Mouse (Mus musculus) stomach, postnatal 0 days (tissue): ENCODE data around the gene Polr1a. TPM values are rescaled to one million over a fixed set of nuclear protein-coding genes. Genes with fewer than 3 reads are reported as not detected.

Experiments used
- ATAC-seq: fragments of 200-750 bp; cut with Nextera tagmentation; 2 replicates; pipeline ENCODE4 v1.8.0; 2017; ENCODE audit not compliant: low FRiP score, low TSS enrichment
- DNase-seq: peaks from one replicate; pipeline ENCODE4 v3.0.0-alpha.2; 2016; ENCODE audit warnings: low spot score
- H3K27ac ChIP-seq: fragments of 300-500 bp; sonication (generic); replicated peaks from 2 replicates; pipeline ENCODE4 v1.5.1; 2014; ENCODE audit warnings: mild to moderate bottlenecking, control low read depth
- H3K27me3 ChIP-seq: fragments of 300-500 bp; sonication (generic); 2 replicates; pipeline ENCODE4 v1.6.1; 2014; ENCODE audit warnings: low read length; ENCODE audit not compliant: control insufficient read depth, insufficient read depth
- H3K36me3 ChIP-seq: fragments of 300-500 bp; sonication (generic); 2 replicates; pipeline ENCODE4 v1.6.1; 2014; ENCODE audit warnings: low read length, mixed read lengths; ENCODE audit not compliant: control insufficient read depth, insufficient read depth
- H3K4me1 ChIP-seq: fragments of 300-500 bp; sonication (generic); replicated peaks from 2 replicates; pipeline ENCODE4 v1.6.1; 2014; ENCODE audit warnings: antibody characterized with exemption; ENCODE audit not compliant: control insufficient read depth, insufficient read depth
- H3K4me2 ChIP-seq: fragments of 300-500 bp; sonication (generic); replicated peaks from 2 replicates; pipeline ENCODE4 v1.6.1; 2014; ENCODE audit warnings: low read depth, mild to moderate bottlenecking, control low read depth, moderate library complexity
- H3K4me3 ChIP-seq: fragments of 300-500 bp; sonication (generic); 2 replicates; pipeline ENCODE4 v1.5.1; 2014; ENCODE audit warnings: low read depth, low read length, control low read depth
- H3K9ac ChIP-seq: fragments of 300-500 bp; sonication (generic); 2 replicates; pipeline ENCODE4 v1.6.1; 2014; ENCODE audit warnings: mild to moderate bottlenecking, low read length, control low read depth, mixed read lengths
- H3K9me3 ChIP-seq: fragments of 300-500 bp; sonication (generic); 2 replicates; pipeline ENCODE4 v1.6.1; 2016; ENCODE audit warnings: low read length; ENCODE audit not compliant: control insufficient read depth
- CTCF ChIP-seq: IDR thresholded peaks from 2 replicates; pipeline ENCODE4 v1.5.1; 2016; ENCODE audit warnings: antibody characterized with exemption, low read depth, mild to moderate bottlenecking, moderate library complexity
- EP300 ChIP-seq: optimal IDR thresholded peaks from 2 replicates; pipeline ENCODE3; 2016; ENCODE audit warnings: antibody characterized with exemption
- WGBS: fragments of 180-500 bp; shearing (Covaris S2); extraction: QIAGEN DNeasy Blood & Tissue Kit; methylation state at CpG from one replicate; pipeline ENCODE4 v1.1.7; 2014; 5-methylcytosine and 5-hydroxymethylcytosine counted together
- polyA plus RNA-seq: library from polyadenylated mRNA; unstranded; fragments of >200 nt; fragmentation: Nextera tagmentation; extraction: Ambion mirVana; gene quantifications from 2 replicates; pipeline ENCODE4 v1.2.1, GENCODE M21; 2015

The Polr1a gene
- polyA plus RNA-seq, 1 experiment from 2014 or later = 8.4 TPM

DNA sequence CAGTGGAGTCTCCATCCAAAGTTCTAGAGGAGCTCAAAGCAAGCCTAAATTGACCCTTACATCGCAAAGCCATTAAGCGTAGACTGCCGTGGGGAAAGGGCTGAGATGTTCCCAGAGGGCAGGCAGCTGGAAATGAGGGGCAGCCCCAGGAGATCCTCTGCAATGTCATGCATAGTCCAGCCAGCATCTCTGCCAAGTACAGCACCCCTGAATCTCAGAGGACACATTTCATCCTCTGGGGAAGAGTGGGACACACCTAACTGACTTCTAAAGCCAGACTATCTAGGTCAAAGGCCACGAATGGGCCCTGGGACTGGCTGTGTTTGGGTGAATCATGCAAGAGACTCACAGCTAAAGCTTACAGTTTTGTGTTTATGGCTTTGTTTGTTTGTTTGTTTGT, 85.2 kb downstream of the Polr1a start:
- TF ChIP-seq CTCF = no peak
- TF ChIP-seq EP300 = no peak
- Histone ChIP-seq H3K27me3 (no peaks in the 10 kb centered on the region), H3K9me3 (no peaks in the 10 kb centered on the region), H3K9ac (no peak overlapping the region), H3K4me1 (0 out of 2 replicates have a peak, but pooled peaks cover 5% of the 10 kb centered on the region), H3K27ac (no peak overlapping the region), H3K4me3 (no peak overlapping the region), H3K36me3 (no peaks in the 10 kb centered on the region), H3K4me2 (no peak overlapping the region)
- no peak for DNase-seq
- WGBS = 76% methylated on average over 4 of the region's 4 CpGs
- no peak for ATAC-seq

DNA sequence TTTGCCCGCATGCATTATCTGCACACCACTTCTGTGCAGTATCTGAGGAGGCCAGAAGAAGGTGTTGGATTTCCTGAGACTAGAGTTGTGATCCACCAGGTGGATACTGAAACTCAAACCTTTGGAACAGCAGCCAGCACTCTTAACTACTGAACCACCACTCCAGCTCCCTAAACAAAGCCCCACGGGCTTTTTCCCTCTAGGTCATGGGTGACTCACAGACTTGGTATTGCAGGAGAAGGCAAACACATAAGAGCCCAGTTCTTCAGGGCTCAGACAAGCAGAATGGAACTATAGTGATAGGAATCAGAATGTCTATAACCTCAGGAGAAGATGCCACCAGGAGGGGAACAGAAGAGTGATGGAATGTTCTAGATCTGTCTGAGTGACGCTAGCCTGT, 86.2 kb downstream of the Polr1a start:
- TF ChIP-seq CTCF = no peak
- no peak for TF ChIP-seq EP300
- no peak for DNase-seq
- 68% methylated on average over 3 of the region's 3 CpGs for WGBS
- ATAC-seq = no peak
- Histone ChIP-seq H3K36me3 (no peaks in the 10 kb centered on the region), H3K9ac (no peak overlapping the region), H3K4me1 (0 out of 2 replicates have a peak, but pooled peaks cover 4% of the 10 kb centered on the region), H3K27me3 (no peaks in the 10 kb centered on the region), H3K4me2 (no peak overlapping the region), H3K27ac (no peak overlapping the region), H3K9me3 (no peaks in the 10 kb centered on the region), H3K4me3 (no peak overlapping the region)

DNA sequence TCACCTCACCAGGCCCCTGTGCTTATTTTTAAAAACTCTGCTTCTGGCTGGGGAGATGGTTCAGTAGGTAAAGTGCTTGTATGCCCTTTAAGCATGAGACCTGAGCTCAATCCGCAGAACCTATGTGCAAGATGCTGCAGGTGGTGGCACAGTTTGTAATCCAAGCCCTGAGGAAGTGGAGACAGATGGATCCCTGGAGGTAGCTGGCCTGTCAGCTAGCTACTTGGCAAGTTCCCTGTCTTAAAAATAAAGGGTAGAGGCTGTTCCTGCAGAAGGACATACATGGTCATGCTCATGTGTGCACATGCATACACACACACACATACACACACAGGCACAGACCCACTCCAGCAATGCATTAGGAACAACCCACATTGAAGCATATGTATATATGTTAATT, 88.4 kb downstream of the Polr1a start:
- 96% methylated on average over 1 of the region's 1 CpGs for WGBS
- Histone ChIP-seq H3K27ac (no peak overlapping the region), H3K27me3 (no peaks in the 10 kb centered on the region), H3K4me3 (no peak overlapping the region), H3K9ac (no peak overlapping the region), H3K36me3 (no peaks in the 10 kb centered on the region), H3K9me3 (no peaks in the 10 kb centered on the region), H3K4me2 (no peak overlapping the region), H3K4me1 (no peaks in the 10 kb centered on the region)
- ATAC-seq (no peak), DNase-seq (no peak)
- TF ChIP-seq EP300 (no peak), CTCF (no peak)

DNA sequence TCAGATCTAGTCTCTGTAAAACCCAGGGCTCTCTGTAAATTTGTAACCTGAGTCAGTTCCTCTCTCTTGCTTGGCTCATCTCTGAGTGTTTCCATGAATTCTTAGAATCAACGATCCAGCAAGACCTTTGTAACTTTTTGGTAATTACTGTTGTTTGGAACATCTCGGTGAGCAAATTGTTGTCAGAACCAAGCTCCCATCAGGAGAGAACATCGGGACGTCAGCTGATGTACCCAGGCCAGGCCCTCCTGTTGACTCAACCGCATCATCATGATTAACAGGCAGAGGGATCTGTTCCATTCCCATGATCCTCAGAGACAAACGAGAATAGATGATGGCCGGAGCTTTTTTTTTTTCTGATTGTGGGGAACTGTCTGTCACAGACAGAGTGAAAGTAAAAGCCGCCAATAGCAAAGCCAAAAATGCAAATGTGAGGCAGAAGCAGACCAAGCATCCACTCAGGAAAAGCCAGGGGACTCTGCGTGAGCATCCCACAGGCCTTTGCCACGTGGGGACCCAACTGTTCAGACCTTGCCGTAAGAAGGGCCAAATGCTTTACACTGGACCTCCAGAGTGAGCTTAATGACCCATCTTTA, 91.2 kb downstream of the Polr1a start:
- Histone ChIP-seq H3K27ac (no peak overlapping the region), H3K4me2 (no peak overlapping the region), H3K27me3 (no peaks in the 10 kb centered on the region), H3K4me1 (no peaks in the 10 kb centered on the region), H3K9ac (no peak overlapping the region), H3K9me3 (no peaks in the 10 kb centered on the region), H3K36me3 (no peaks in the 10 kb centered on the region), H3K4me3 (no peak overlapping the region)
- no peak for DNase-seq
- ATAC-seq = no peak
- TF ChIP-seq EP300 (no peak), CTCF (no peak)
- 77% methylated on average over 11 of the region's 11 CpGs for WGBS

DNA sequence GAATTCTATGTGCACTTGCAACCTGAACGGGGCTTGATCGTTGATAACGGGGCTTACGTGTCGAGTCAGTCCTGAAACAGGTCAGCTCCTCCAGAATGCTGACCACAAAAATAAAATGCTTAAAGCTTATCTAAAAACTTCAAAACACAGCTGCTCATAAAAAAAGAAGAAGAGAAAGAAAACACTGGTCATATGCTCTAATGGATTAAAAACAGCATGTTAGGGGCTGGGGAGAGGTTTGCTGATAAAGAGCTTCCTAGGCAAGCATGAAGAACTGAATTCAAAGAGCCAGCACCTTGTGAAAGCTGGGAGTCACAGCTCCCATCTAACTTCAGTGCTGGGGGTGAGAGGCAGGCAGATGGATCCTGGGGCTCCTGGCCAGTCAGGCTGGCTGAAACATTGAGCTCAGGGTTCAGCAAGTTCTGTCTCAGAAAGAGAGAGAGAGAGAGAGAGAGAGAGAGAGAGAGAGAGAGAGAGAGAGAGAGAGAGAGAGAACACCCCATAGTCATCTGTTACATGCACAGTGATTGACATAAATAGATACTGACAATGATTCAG, 92.4 kb downstream of the Polr1a start:
- no peak for TF ChIP-seq EP300
- TF ChIP-seq CTCF = no peak
- Histone ChIP-seq H3K4me1 (no peaks in the 10 kb centered on the region), H3K36me3 (no peaks in the 10 kb centered on the region), H3K4me2 (no peak overlapping the region), H3K9ac (no peak overlapping the region), H3K4me3 (no peak overlapping the region), H3K27ac (no peak overlapping the region), H3K9me3 (no peaks in the 10 kb centered on the region), H3K27me3 (no peaks in the 10 kb centered on the region)
- ATAC-seq = no peak
- WGBS = 76% methylated on average over 5 of the region's 5 CpGs
- no peak for DNase-seq

DNA sequence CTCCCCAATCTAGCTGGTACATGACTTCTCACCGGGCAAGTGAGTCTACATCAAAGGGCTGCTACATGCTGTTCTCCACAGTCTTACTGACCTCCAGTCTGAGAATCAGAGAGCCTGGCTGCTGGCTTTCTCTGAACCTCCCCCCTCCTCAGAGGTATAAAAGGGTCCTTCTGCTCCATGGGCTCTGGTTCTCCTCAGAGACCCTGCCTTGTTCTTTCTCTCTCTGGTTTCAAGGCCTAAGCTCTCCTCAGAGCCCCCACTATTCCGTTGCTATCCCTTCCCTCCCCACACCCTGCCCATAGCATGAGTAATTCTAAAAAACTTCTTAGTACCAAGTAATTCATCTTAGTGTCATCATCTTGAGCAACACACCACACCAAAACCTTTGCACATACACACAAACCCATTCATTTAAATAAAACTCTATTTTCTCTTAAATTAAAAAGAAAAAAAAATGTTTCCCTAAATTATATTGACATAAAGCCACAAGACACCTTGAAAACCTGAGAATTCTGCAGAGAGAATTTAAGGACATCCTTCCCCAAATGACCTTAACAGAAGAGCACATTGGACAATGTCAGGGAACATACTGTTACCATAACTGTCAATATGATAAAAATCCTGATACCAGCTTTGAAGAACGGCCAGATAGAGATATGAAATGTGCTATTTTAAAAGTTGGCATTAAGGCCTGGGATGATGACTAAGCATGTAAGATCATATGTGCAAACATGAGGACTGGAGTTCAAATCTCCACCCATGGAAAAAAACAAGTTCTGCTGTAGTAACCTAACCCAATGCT, 98.8 kb downstream of the Polr1a start:
- Histone ChIP-seq H3K9ac (no peak overlapping the region), H3K9me3 (no peaks in the 10 kb centered on the region), H3K4me2 (no peak overlapping the region), H3K4me1 (no peaks in the 10 kb centered on the region), H3K27me3 (no peaks in the 10 kb centered on the region), H3K27ac (no peak overlapping the region), H3K4me3 (no peak overlapping the region), H3K36me3 (no peaks in the 10 kb centered on the region)
- DNase-seq (no peak), ATAC-seq (no peak)
- TF ChIP-seq CTCF (no peak), EP300 (no peak)
- 66% methylated on average over 3 of the region's 3 CpGs for WGBS
